15 mouse cellular contexts compared by ENCODE assay signal in the genomic region with DNA sequence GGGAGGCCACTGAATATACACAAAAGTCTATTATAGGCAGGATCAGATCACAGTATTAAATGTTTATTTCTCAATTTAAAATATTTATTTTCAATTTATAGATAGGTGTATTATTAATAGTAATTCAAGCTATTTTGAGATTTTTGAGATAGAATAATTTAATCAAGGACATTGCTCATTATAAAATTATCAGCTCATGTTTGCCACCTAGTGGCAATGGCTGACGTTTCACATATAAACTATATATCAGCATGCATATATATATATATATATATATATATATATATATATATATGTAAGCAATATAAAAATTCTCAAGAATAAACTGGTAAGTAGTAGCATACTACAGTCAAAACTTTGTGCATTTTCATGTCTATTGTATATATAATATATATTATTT.
A peak's percentile ranks its signal among the peaks of the same experiment; 100 is the strongest.
DNase-seq lines count a peak whose midpoint lies in the region; ATAC-seq and TF ChIP-seq lines count a peak whose summit lies in the region.
"Had no signal": no experiment of that assay in that cellular context is flagged by ENCODE, and none has a peak within 500 bp of the region (broad histone marks: within the 10 kb centered on the region; RNA-seq: fewer than 3 reads in every experiment).

No protein-coding gene starts in this region.

- no peaks in the 10 kb centered on the region for H3K9me3 ChIP-seq in hindbrain, embryonic 11.5 days (ENCODE audit: control insufficient read depth, low read length)
- no peaks in the 10 kb centered on the region for H3K9me3 ChIP-seq in hindbrain, embryonic 10.5 days
- H3K9me3 ChIP-seq in liver, postnatal 0 days (ENCODE audit: low read length): no peaks in the 10 kb centered on the region
- H3K9me3 ChIP-seq: embryonic facial prominence, embryonic 13.5 days; G1E; hindbrain, embryonic 13.5 days; limb, embryonic 15.5 days had no signal

- H3K27me3 ChIP-seq in hindbrain, embryonic 11.5 days (ENCODE audit: control insufficient read depth, insufficient read depth, low read length): no peaks in the 10 kb centered on the region
- H3K27me3 ChIP-seq in hindbrain, embryonic 10.5 days (ENCODE audit: insufficient read depth, poor library complexity, severe bottlenecking): no peaks in the 10 kb centered on the region
- H3K27me3 ChIP-seq in liver, postnatal 0 days (ENCODE audit: insufficient read depth, low read length): no peaks in the 10 kb centered on the region
- H3K27me3 ChIP-seq: embryonic facial prominence, embryonic 13.5 days; hindbrain, embryonic 13.5 days; limb, embryonic 15.5 days had no signal

- no peak overlapping the region for H3K27ac ChIP-seq in hindbrain, embryonic 11.5 days (ENCODE audit: low read depth, low read length)
- no peak overlapping the region for H3K27ac ChIP-seq in hindbrain, embryonic 10.5 days
- H3K27ac ChIP-seq in liver, postnatal 0 days (ENCODE audit: low read depth): no peak overlapping the region
- H3K27ac ChIP-seq: embryonic facial prominence, embryonic 13.5 days; hindbrain, embryonic 13.5 days; limb, embryonic 15.5 days; macrophage had no signal

- 0 out of 2 replicates have a peak, but pooled peaks have one; percentile 9 for TF ChIP-seq CTCF in liver, postnatal 0 days (IDR thresholded peaks at IDR 0.05; ENCODE audit: low read depth)

- H3K4me2 ChIP-seq in hindbrain, embryonic 11.5 days (replicated peaks; ENCODE audit: low read depth, low read length): no peak overlapping the region
- H3K4me2 ChIP-seq in liver, postnatal 0 days (ENCODE audit: low read depth, low read length): no peak overlapping the region
- H3K4me2 ChIP-seq: embryonic facial prominence, embryonic 13.5 days; hindbrain, embryonic 13.5 days; limb, embryonic 15.5 days had no signal

- no peak for TF ChIP-seq EP300 in liver, postnatal 0 days (IDR thresholded peaks at IDR 0.05; ENCODE audit: low read depth)

- H3K9ac ChIP-seq in hindbrain, embryonic 11.5 days (ENCODE audit: low read depth, low read length): no peak overlapping the region
- no peak overlapping the region for H3K9ac ChIP-seq in liver, postnatal 0 days (replicated peaks)
- H3K9ac ChIP-seq: embryonic facial prominence, embryonic 13.5 days; hindbrain, embryonic 13.5 days; limb, embryonic 15.5 days had no signal

- peak; percentile 10 for DNase-seq in hindbrain, embryonic 11.5 days (ENCODE audit: low spot score)
- no peak for DNase-seq in hindbrain, embryonic 10.5 days (ENCODE audit: low spot score)
- no peak for DNase-seq in liver, postnatal 0 days
- no peak for DNase-seq in liver
- peak; percentile 76 for DNase-seq in NIH3T3 (ENCODE audit: low read depth)
- DNase-seq in induced T-regulatory cell, adult 2 months (ENCODE audit: low read depth): peak; percentile 2
- no peak for DNase-seq in spleen, adult 18-20 months
- DNase-seq: adrenal gland, adult 2 months; thymus, postnatal 4 days had no signal

- H3K36me3 ChIP-seq in hindbrain, embryonic 11.5 days (ENCODE audit: control insufficient read depth, insufficient read depth, low read length): no peaks in the 10 kb centered on the region
- H3K36me3 ChIP-seq in hindbrain, embryonic 10.5 days: no peaks in the 10 kb centered on the region
- H3K36me3 ChIP-seq in liver, postnatal 0 days (replicated peaks; ENCODE audit: insufficient read depth, low read length): no peaks in the 10 kb centered on the region
- H3K36me3 ChIP-seq: embryonic facial prominence, embryonic 13.5 days; G1E; hindbrain, embryonic 13.5 days; limb, embryonic 15.5 days had no signal

- no peak for ATAC-seq in hindbrain, embryonic 11.5 days (ENCODE audit: low FRiP score)
- ATAC-seq in liver, postnatal 0 days: no peak

- no peaks in the 10 kb centered on the region for H3K4me1 ChIP-seq in hindbrain, embryonic 11.5 days (replicated peaks; ENCODE audit: control insufficient read depth, insufficient read depth, low read length)
- no peaks in the 10 kb centered on the region for H3K4me1 ChIP-seq in hindbrain, embryonic 10.5 days (replicated peaks)
- no peaks in the 10 kb centered on the region for H3K4me1 ChIP-seq in liver, postnatal 0 days (ENCODE audit: insufficient read depth)
- H3K4me1 ChIP-seq: embryonic facial prominence, embryonic 13.5 days; hindbrain, embryonic 13.5 days; limb, embryonic 15.5 days had no signal

- WGBS in hindbrain, embryonic 11.5 days: 17% methylated on average over 1 of the region's 1 CpGs
- WGBS in hindbrain, embryonic 10.5 days: 24% methylated on average over 1 of the region's 1 CpGs
- WGBS in liver, postnatal 0 days (ENCODE audit: insufficient replicate concordance): 24% methylated on average over 1 of the region's 1 CpGs

- H3K4me3 ChIP-seq in hindbrain, embryonic 11.5 days (ENCODE audit: low read depth, low read length): no peak overlapping the region
- no peak overlapping the region for H3K4me3 ChIP-seq in hindbrain, embryonic 10.5 days
- H3K4me3 ChIP-seq in liver, postnatal 0 days (ENCODE audit: low read depth, low read length): no peak overlapping the region
- H3K4me3 ChIP-seq: embryonic facial prominence, embryonic 13.5 days; hindbrain, embryonic 13.5 days; limb, embryonic 15.5 days; myocyte had no signal

Comparison
In these comparisons a context has a peak if more than half of its experiments do, and no peak if none do; other contexts are left out.
1. DNase-seq: peak in hindbrain, embryonic 11.5 days (single experiment), NIH3T3 (single experiment) and induced T-regulatory cell, adult 2 months (single experiment); none in hindbrain, embryonic 10.5 days (single experiment), liver, postnatal 0 days (single experiment), liver (single experiment) and spleen, adult 18-20 months (0 of 2).